Mouse (Mus musculus) testis, adult 2 months (tissue): ENCODE measurements around the gene Ralgds.

Source experiments
- CTCF ChIP-seq: fragments of 200-500 bp; IDR thresholded peaks from 2 replicates; pipeline ENCODE4 v1.5.1; 2012; ENCODE audit warnings: low read depth, mild to moderate bottlenecking, inconsistent platforms, low read length, moderate library complexity; ENCODE audit not compliant: control insufficient read depth, insufficient read depth, insufficient replicate concordance
- POLR2A ChIP-seq: fragments of 200-500 bp; IDR thresholded peaks from 2 replicates; pipeline ENCODE4 v1.6.1; 2012; ENCODE audit warnings: low read depth, mild to moderate bottlenecking, inconsistent platforms, low read length, moderate library complexity; ENCODE audit not compliant: control insufficient read depth

GRCm38 (mm10) chr2:28512798-28513401, at the start of gene Ralgds:
- TF ChIP-seq POLR2A (peak; percentile 56; the same call in 1 of the 2 replicates), CTCF (no peak)
